Mouse (Mus musculus): ENCODE results near the gene Smad6. TPM values are rescaled to one million over a fixed set of nuclear protein-coding genes. Genes with fewer than 3 reads are reported as not detected.

Smad6 gene
- 1 to 10 TPM; 4.2 to 4.6 TPM for total RNA-seq (2023)

GRCm38 (mm10) chr9:64021853-64022561 lies at the start of gene Smad6:
Gene Smad6 (minus strand): TSS chr9:64022059.

Other genes with a start within 250 kb of the Smad6 start
- not detected for gene Lctl, start 95.1 kb upstream of the Smad6 start, total RNA-seq (2023)
- 1 to 10 TPM; 1.0 to 2.8 TPM for gene Zwilch, start 151.0 kb upstream of the Smad6 start, total RNA-seq (2023)
- gene Rpl4, start 151.3 kb upstream of the Smad6 start, total RNA-seq (2023): 1,000 to 10,000 TPM; 1,059 to 1,121 TPM
- gene Snapc5, start 157.2 kb upstream of the Smad6 start, total RNA-seq (2023): 10 to 100 TPM; 30.2 to 33.2 TPM
- 1 to 10 TPM in 1 of 2 experiments, under 1 TPM in 1; 0.85 to 1.1 TPM for gene Uchl4, start 213.1 kb upstream of the Smad6 start, total RNA-seq (2023)
- gene Map2k1, start 231.6 kb upstream of the Smad6 start, total RNA-seq (2023): 100 to 1,000 TPM; 128 to 144 TPM

Measured in monocyte, adult 59 days (primary cell).